Mouse (Mus musculus) forelimb bud, embryonic 11.5 days (tissue): ENCODE data around the gene Snai1.
A peak's percentile ranks its signal among the peaks of the same experiment; 100 is the strongest.

Source experiments
- DNase-seq: peaks from one replicate; pipeline ENCODE4 v3.0.0-alpha.2; 2012; ENCODE audit warnings: low read depth, low spot score

The Snai1 gene

DNA sequence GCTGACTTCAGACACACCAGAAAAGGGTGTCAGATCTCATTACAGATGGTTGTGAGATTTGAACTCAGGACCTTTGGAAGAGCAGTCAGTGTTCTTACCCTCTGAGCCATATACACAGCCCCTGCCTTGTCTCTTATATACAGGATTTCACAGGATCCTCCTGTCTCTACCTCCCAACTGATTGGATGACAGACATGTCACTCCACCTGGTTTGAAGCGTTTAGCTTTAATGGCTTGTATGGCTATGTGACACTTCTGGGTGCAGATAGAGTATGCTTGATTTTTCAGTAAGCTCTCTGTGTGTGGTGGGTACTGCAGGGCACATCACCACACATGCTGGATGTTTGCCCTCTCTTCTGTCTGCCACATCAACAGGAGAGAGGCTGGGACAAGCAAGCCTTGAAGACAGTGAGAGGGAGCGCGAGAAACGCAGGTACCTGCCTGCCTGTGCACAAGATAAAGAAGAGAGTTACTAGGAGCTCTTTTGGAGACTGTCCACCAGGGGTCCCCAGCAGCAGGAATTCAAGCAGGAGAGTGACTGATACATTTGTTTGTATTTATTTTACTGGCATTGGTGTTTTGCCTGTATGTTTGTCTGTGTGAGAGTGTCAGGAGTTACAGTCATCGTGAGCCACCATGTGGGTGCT is 18.3 kb upstream of the Snai1 start:
- no peak for DNase-seq

DNA sequence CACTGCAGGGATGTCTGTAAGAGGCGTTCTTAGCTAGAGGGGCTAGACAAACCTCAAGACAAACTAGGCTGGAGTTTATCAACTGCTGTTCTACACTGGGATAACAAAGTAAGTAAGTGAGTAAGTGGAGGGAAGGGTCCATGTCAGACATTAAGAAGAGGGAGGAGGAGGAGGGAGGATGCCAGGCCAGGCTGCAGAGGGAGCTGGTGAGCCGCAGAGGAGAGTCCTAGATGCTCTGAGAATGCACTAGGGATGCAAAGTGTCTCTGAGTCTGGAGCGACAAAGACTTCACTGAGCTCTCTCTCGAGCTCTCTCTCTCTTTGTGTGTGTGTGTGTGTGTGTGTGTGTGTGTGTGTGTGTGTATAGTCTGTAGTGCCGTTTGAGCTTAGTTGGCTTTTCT is 9.7 kb upstream of the Snai1 start:
- DNase-seq: no peak

DNA sequence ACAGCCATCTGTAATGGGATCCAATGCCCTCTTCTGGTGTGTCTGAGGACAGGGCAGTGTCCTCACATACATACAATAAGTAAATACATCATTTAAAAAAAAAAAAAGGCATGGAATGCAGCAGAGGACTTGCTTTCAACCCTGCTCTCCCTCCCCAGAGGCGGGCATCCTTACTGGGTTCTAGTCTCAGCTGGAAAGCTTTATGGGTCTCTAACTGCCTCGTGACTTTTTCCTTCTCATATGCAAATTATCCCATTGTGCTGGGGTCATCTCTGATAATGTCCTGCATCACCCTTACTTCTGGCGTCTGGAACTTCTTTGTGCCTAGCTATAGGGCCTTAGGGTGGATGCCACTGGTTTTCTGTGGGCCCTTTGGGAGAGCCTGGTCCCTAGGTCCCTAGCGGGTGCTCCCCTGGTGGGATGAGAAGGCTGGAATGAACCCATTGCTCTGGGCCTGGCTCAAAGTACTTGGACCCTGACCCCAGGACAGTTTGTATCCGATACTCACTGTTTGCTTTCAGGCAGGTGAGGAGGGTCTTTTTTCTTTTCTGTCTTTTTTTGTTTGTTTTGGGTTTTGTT is 8.0 kb upstream of the Snai1 start:
- DNase-seq: no peak

DNA sequence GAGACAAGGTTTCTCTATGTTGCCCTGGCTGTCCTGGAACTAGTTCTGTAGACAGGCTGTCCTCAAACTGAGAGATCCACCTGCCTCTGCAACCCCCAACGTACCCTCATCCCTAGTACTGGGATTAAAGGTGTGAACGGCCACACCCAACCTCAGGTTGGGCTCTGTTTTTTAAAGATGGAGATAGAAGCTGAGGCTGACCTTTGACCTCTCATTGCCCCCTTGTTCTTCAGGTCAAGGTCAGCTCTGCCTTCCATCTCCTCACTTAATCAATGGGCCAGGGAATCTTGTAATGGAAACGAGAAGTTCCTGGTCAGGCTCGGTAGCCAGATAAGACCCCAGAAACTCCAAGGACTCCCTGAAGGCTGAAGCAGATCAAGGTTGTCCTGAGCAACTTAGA is 7.5 kb upstream of the Snai1 start:
- no peak for DNase-seq

DNA sequence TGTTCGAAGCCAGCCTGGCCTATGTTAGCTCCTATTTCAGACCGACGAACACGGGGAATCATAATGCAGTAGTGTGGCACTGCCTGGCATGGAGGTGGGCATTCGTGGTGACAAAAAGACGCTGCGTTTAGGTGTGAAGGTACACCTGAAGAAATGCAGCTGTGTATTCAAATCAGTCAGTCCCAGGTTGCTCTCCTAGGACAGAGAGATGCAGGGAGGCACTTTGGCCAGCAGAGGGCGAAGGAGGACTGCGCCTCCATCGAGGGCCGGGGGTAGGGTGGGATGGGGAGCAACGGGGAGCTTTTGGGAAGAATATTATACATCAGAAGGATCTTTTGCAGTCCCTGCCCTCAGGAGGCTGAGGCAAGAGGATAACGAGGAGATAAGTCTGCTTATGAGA is 5.9 kb upstream of the Snai1 start:
- peak; percentile 71 for DNase-seq

DNA sequence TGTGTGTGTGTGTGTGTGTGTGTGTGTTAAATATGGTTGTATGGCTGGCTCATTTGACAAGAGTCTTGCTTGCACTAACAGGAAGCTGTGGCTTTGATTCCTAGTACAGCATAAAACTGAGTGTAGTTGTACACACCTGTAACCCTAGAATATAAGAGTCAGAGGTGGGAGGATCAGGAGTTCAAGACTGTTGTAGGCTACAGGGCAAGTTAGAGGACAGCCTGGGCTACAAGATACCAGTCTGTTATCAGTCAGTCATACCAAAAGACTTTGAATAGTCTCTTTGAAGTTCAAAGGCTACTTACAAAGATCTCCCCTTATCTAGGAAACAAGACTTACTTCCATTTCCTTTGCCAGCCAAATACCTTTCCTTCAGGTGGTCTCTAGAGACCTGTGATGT is 4.1 kb upstream of the Snai1 start:
- no peak for DNase-seq

DNA sequence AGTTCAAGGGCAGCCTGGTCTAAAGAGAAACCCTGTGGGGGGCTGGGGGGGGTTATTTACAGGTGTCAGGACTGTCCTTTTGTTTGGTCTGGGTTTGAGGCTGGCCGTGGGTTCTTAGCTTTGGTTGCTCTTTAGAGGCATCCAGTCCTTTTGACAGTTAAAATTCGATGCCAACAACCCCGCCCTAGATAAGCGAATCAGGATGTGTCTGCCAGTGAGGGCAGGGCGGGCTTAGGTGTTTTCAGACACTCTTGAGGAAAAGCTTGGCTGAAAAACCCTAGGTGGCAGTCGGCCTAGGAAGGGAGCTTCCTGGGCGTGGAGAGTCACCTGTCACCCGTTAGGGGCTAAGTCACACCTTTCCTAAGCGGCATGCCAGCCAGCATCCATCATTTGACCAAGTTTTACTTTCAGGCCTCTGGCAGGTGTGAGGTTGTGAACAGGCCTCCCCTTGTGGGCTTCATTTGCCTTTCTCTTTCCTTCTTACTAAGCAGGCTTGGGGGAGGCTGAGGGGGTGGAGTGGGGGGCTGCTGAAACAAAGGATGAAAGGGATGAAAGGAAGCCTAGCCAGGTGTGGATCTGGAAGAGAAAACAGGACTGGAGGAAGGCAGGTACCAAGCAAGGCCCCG is 1.6 kb upstream of the Snai1 start:
- no peak for DNase-seq

DNA sequence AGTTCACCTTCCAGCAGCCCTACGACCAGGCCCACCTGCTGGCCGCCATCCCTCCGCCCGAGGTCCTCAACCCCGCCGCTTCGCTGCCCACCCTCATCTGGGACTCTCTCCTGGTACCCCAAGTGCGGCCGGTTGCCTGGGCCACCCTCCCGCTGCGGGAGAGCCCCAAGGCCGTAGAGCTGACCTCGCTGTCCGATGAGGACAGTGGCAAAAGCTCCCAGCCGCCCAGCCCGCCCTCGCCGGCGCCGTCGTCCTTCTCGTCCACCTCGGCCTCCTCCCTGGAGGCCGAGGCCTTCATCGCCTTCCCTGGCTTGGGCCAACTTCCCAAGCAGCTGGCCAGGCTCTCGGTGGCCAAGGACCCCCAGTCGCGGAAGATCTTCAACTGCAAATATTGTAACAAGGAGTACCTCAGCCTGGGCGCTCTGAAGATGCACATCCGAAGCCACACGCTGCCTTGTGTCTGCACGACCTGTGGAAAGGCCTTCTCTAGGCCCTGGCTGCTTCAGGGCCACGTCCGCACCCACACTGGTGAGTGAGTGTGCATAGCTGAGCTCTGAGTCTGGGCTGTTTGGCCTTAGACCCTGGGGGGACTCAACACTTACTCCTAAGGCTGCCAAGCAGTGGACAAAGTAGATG is 794 bp downstream of the Snai1 start:
- DNase-seq: no peak

DNA sequence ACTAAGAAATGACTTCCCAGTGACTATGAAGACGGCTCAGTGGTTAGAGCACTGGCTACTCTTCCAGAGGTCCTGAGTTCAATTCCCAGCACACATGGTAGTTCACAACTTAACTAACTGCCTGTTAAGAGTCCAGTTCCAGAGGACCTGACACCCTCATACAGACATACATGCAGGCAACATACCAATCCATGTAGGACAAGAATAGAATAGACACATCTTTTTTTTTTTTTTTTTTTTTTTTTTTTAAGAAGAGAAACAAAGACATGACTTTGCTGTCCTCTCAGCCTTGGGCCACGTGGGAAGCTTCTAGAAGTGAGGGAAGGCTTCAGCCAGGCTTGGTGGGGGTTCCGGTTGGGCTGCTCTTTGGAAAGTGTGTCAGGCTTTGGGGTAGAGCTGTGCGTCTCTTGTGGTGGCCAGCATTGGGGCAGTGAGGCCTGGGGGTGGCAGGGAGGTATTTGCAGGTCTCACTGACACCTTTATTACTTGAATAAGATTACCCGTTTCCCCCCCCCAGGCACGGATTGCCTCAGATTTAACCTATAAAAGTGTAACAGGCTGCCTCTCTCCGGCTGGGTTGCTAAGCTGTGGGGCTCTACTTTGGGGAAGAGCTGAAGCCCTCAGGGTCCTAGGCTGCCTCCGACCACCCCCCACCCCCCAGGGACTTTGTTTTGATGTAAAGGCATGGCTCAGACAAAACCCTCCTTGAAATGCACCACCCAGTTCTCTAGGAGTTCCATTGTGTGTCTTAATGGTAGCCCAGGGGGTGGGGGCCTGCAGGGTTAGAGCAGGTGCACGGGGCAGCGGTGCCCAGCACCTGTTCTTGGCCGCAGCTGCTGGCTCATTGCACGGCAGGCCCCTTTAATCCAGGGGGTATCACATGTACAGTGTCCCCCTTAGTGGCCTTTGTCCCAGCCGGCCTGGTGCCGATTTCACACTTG is 1.8 kb downstream of the Snai1 start:
- DNase-seq: no peak

DNA sequence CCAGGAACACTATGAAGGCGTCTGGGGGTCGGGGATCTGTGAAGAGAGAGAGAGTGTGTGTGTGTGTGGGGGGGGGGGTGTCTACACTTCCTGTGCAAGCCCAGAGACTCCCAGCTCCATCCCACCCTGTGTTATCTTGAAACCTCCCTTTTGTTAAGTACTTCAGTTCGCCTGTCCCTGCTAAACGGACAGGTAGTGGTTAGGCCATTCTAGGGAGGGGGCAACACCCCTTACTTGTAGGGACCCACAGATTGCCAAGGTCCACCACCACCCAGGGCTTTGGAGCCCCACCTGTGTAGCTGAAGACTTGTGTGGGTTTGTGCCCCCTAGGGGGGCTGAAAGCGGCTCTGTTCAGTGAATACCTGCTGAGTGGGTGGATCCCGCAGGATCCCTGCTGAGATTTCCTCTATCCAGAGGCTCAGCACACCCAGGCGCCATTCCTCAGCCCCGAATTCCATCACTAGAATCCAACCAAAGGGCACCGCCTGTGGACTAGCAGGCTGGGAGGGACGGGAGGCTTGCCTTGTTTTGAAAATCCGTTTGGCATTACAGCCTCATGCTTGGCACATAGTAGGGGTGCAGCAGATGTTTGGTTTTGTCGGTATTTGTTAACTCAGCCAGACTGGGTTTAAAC is 2.6 kb downstream of the Snai1 start:
- DNase-seq: no peak

DNA sequence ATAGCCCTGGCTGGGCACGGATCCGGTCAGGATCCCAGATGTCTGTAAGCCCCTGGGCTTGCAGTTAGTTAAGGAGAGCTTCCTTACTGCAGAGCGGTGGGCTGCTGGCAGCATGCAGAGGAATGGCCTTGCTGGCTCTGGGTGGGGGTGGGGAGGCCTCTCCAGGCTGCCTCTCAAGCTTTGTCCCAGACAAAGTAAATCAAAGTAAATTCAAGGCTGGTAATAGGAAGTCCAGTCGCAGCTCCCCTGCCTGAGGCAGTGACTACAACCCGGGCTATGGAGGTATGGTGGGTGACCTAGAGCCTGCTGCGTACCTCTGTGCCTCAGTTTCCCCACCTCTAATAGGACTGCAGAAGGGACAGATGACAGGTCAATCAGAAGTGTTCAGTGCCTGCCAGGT is 3.3 kb downstream of the Snai1 start:
- peak; percentile 65 for DNase-seq

DNA sequence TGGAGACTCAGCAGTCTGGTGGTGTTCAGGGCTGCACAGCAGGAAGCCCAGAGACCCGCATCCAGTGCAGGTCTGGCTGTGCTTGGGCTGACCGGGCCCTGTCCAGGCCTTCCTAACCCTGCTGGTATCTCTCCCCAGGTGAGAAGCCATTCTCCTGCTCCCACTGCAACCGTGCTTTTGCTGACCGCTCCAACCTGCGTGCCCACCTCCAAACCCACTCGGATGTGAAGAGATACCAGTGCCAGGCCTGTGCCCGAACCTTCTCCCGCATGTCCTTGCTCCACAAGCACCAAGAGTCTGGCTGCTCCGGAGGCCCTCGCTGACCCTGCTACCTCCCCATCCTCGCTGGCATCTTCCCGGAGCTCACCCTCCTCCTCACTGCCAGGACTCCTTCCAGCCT is 3.8 kb downstream of the Snai1 start:
- no peak for DNase-seq

DNA sequence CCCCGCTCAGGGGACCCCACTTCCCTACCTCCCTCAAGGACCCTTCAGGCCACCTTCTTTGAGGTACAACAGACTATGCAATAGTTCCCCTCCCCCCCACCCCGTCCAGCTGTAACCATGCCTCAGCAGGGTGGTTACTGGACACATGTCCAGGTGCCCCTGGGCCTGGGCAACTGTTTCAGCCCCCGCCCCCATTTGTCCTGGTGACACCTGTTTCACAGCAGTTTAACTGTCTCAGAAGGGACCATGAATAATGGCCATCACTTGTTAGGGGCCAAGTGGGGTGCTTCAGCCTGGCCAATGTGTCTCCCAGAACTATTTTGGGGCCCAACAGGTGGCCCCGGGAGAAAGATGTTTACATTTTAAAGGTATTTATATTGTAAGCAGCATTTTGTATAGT is 4.4 kb downstream of the Snai1 start:
- no peak for DNase-seq

DNA sequence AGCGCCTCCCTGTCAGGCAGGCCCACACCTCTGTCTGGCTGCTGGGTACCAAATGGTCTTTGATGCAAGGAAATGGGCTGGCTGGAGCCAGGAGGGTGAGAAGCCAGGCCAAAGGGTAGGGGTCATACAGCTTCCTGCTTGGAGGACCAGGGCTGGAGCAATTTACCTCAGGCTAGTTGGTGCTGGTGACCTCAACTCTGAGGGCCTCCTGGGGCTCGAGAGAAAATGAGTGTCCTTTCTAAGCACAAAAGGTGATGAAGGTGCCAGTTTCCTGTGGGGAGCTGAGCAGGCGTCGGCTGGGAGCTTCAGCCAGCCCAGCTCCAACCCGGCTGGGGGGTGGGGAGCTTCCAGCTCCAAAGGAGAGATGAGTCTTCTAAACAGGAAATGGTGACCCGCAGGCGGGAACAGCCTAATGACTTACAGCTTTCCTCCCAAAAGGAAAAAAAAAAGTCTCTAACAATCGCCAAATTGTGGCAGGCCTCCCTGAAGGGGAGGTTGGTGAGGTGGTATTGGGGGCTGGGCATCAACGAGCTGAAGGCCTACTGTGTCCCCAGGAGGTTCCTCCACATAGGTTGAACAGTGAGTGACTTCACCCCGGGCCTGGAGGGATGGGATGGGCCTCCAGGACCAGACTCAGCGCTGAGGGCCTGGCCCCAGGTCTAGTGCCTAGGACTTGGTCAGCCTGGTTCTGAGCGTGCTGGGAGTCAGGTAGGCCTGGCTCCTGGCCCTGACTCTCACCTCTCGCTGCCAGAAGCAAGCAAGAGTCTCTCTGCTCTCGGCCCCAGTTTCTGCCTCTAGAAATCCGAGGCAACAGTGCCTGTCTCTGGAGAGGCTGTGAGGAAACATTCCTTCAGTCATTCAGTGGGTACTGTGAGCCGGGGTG is 5.4 kb downstream of the Snai1 start:
- peak; percentile 81 for DNase-seq

DNA sequence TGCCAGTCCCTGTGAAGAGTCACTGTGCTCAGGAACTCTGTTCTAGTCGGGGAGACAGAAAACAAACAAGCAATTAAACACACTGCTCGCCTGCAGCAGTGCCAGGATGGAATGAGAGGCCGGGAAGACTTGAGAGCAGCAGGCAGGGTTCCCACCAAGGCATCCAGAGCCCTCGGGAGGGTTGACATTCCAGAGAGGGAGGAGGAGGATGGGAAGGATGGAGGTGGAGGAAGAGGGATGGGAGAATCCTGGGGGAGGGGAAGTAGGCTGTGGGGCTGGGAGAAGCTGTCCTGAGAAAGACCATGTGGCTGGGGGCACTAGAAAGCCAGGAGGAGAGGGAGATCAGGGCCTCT is 6.0 kb downstream of the Snai1 start:
- DNase-seq: no peak

DNA sequence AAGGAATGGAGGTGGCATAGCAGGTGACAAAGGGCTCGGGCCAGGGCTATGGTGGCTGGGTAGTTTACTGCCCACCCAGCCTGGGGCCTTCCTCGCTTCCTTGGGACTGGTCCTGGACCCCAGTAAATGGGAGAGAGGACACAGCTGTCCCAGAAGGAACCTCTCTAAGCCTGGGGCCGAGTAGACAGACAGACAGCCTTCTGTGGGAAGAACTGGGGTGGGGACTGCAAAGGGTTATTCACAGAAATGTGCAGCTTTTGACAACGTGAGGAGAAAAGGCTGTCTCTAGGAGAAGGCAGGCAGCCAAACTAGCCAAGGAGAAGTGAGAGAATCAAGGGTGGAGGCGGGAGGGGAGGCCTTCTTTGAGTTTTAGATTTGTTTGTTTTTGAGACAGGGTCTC is 6.5 kb downstream of the Snai1 start:
- no peak for DNase-seq

DNA sequence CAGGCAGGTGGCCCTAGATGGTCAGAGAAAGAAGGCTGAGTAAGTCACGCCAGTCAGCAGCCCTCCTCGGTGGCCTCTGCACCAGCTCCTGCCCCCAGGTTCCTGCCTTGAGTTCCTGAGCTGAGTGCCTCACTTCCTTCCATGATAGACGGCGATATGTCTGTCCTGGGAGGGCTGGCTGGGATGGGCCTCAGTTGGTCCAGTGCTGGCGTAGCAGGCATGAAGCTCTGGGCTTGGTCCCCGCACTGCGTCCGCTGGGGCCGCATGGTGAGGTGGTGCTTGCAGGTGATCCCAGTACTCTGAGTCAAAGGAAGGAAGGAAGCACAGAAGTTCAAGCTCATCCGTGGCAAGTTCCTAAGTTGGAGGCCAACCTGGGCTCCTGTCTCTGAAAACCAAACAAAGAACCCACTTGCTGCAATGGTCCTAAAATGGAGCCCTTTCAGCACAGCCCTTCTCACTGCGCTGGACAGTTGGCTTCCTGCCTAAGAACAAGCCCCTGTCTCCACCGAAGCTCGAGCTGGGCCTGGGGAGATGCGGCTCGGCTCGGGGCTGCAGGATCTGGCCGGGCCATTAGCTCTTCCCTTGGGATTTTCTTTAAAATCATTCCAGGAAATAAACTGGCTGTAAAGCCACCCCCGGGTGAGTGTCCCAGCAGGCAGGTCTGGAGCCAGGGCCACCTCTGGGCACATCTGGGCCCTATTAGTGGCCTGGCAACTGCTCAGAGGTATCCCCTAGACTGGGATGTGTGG is 8.6 kb downstream of the Snai1 start:
- DNase-seq: no peak

DNA sequence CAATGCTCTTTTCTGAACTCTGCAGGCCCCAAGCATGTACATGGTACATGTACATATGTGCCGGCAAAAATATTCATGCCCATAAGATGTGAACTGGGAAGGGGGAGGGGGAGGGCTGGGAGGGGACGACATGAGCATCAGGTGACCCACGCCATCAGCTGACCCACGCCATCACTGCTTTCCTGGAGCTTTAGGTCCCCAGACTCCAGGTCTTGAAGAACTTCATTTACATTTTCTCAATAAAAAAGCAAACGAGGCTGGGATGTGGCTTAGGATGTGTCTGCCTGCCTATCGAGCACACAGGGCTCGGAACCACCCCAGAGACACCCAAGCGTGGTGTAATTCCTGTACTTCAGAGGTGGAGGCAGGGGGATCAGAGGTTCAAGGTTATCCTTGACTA is 9.4 kb downstream of the Snai1 start:
- DNase-seq: no peak

DNA sequence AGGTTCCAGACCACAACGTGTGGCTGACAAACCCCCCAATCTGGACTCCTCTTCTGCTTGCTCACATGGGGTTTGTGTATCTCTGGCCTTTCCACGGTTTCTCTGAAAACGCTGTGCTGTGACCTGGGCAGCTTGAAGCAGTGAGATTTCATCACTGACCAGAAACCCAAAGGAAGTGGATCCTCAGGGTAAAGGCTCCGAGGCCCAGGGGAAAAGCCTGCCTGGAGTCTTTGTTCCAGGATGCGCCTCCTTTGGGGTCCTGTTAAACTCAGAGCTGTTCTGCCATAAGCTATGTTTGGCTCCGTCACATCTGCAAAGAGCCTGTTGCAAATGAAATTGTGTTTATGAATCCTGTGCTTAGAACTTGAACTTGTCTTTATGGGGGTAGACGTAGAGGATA is 11.0 kb downstream of the Snai1 start:
- DNase-seq: no peak

DNA sequence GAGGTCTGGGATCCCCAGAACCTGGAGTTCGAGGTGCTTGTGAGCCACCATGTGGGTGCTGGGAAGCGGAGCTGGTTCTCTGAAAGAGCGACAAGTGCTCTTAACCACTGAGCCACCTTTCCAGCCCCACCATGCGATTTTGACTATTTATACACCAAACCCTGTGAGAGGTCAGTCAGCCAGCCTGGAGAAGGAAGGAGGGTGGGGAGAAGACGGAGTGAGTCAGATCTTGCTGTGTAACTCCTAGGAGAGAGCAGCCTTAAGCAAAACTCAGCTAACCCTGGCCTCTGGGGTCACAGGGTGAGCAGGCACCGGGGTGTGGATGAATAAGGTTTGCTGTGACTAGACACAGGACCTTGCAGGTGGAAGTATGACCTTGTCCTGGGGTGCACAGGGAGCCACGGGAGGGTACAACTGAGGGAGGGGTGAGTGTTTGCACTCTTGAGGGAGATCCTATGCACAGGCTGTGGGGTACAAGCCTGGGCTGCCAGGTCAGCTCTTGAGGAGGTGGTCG is 12.4 kb downstream of the Snai1 start:
- no peak for DNase-seq
